Mouse (Mus musculus) embryonic fibroblast, embryonic 13.5 days (primary cell): ENCODE data around the gene Hsd17b1.

Experiments
- CTCF ChIP-seq: IDR thresholded peaks from 2 replicates; pipeline ENCODE4 v1.5.1; 2011; ENCODE audit warnings: mild to moderate bottlenecking, control low read depth, low read length, moderate library complexity, borderline replicate concordance; ENCODE audit not compliant: insufficient read depth
- POLR2A ChIP-seq: IDR thresholded peaks from 2 replicates; pipeline ENCODE4 v1.6.1; 2011; ENCODE audit warnings: low read depth, mild to moderate bottlenecking, control low read depth, low read length, moderate library complexity

DNA sequence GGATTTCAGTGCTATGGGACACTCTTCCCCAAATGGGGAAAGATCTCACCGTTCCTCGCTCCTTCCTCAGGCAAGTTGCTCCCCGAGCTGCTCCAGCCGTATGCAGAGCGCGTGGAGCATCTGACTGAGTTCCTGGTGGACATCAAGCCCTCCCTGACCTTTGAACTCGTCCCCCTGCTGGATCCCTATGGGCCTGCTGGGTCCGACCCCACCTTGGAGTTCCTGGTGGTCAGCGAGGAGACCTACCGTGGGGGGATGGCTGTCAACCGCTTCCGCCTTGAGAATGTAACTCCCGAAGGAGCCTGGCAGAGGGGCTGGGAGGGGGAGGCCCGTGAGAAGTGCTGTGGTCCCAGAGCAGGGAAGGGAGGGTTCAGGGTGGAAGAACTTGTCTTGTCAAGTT, 6.0 kb downstream of the Hsd17b1 start:
- TF ChIP-seq CTCF (no peak), POLR2A (no peak)
